Mouse (Mus musculus) heart, adult 2 months (tissue): Measurements from ENCODE around the gene Hypk.
A peak's percentile ranks its signal among the peaks of the same experiment; 100 is the strongest.

Source experiments
- CTCF ChIP-seq: fragments of 200-600 bp; IDR thresholded peaks from 2 replicates; pipeline ENCODE4 v1.8.1; 2022; ENCODE audit warnings: antibody characterized with exemption, mild to moderate bottlenecking, moderate library complexity
- EP300 ChIP-seq: fragments of 200-500 bp; IDR thresholded peaks from 2 replicates; pipeline ENCODE4 v1.6.1; 2011; ENCODE audit warnings: low read depth, low read length, control low read depth; ENCODE audit not compliant: insufficient read depth

DNA sequence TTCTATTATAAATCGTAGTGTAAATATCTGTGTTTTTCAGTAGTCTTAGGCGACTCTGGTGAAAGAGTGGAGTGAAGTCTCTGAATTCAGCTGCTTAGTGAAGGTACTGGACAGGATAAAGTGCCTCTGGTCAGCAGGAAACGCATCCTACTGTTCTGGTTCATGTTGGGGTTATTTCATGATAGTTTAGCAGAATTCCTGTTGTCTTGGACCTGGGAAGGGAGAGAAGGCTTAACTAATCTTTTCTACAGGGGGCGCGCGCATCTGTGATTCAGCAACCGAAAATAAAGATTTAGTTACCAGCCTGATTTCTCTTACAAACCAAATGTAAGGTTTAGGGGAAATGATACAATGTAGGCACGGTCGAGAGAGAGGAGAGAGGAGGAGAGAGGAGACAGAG lies 5.0 kb upstream of the Hypk start:
- TF ChIP-seq CTCF (peak; percentile 61), EP300 (no peak)
